Mouse (Mus musculus): ENCODE measurements around the gene Acadm. TPM values are rescaled to one million over a fixed set of nuclear protein-coding genes. Genes with fewer than 3 reads are reported as not detected.

The Acadm gene
- total and polyA plus RNA-seq, 2 experiments from 2014 or later: 42.1 to 71.9 TPM

DNA sequence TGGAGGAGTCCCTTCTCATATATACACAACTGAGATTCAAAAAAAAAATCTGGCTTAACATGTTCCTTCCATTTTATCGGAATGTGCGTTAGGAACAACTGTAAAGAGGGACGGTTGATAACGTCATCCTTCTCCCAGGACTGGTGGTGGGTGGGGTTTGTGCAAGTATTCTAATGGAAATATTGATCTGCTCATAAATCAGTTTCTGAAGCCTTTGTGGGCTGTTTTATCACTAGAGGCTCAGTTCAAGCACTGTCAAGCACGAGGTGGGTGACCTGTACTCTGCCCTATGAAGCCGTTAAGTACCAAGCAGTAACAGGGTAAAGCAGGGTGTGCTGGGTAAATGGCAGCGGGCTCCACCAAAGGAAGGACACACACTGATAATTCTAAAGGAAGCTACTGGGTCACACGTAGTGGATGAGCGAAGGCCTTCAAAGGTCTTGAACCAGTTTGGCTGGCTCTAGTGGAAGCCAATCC, 15.3 kb upstream of the Acadm start:
- Histone ChIP-seq H3K4me1 (ENCODE audit: insufficient read depth, low read length) (no peaks in the 10 kb centered on the region), H3K9me3 (ENCODE audit: low read length) (no peaks in the 10 kb centered on the region), H3K27ac (no peak overlapping the region), H3K36me3 (ENCODE audit: insufficient read depth, low read length) (no peaks in the 10 kb centered on the region), H3K9ac (replicated peaks; ENCODE audit: low read length) (no peak overlapping the region), H3K4me3 (ENCODE audit: low read length) (no peak overlapping the region), H3K27me3 (ENCODE audit: insufficient read depth, low read length) (no peaks in the 10 kb centered on the region), H3K4me2 (ENCODE audit: low read depth, low read length) (no peak overlapping the region)
- 79% methylated on average over 9 of the region's 9 CpGs for WGBS
- DNase-seq (ENCODE audit: low spot score) (no peak), ATAC-seq (peak; percentile 45; the same call in 1 of the 2 replicates)
- no peak for TF ChIP-seq CTCF (IDR thresholded peaks at IDR 0.05; ENCODE audit: low read depth)

DNA sequence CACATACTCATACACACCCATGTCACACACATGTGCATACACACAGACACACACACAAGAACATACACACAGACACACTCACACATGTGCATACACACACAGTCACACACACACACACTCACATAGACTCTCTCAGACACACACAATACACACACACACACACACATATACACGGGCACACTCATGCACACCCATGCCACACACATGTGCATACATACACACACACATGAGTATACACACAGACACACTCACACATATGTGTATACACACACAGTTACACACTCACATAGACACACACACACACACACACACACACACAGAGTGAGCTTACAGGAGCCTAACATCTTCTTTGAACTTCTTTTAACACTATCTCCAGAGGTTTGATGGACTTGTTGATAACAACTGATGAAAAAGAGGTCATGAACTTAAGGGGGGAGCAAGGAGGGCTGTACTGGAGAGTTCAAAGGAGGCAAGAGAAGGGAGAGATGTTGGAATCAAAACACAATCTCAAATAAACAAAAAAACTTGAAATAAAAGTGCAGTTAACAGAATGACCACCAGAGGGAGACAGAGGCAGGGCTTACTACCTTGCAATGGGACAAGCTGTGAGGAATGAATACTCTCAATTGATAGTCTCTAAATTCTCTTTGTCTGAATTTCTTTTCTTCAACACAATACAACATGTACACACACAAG, 14.8 kb upstream of the Acadm start:
- peak; percentile 73 for DNase-seq (ENCODE audit: low spot score)
- H3K27me3 ChIP-seq (ENCODE audit: insufficient read depth, low read length): no peaks in the 10 kb centered on the region
- WGBS: 100% methylated on average over 1 of the region's 1 CpGs

DNA sequence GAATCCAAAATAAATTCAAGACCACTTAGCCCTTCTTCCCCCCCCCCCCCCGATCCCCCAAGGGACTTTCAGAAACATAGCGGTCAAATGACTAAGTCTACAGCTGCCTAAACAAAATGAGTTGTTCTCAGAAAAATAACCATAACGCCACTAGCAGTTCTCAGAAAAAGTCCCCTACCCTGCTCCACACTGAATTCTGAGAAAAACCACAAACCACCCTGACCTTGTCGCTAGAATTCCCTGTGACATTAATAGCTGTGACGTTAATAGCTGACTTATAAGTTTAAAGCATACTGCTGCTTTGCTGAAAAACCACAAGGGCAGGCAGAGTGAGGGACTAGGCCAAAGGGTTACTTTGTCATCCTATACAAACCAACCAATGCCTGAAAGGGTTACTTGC, 13.5 kb upstream of the Acadm start:
- no peak for TF ChIP-seq CTCF (IDR thresholded peaks at IDR 0.05; ENCODE audit: low read depth)
- H3K4me1 ChIP-seq (ENCODE audit: insufficient read depth, low read length): no peaks in the 10 kb centered on the region
- H3K36me3 ChIP-seq (ENCODE audit: insufficient read depth, low read length): no peaks in the 10 kb centered on the region
- DNase-seq (ENCODE audit: low spot score): no peak
- no peak overlapping the region for H3K27ac ChIP-seq
- no peak overlapping the region for H3K4me3 ChIP-seq (ENCODE audit: low read length)
- 92% methylated on average over 5 of the region's 5 CpGs for WGBS
- no peak for ATAC-seq
- H3K9ac ChIP-seq (replicated peaks; ENCODE audit: low read length): no peak overlapping the region
- no peak overlapping the region for H3K4me2 ChIP-seq (ENCODE audit: low read depth, low read length)
- no peaks in the 10 kb centered on the region for H3K27me3 ChIP-seq (ENCODE audit: insufficient read depth, low read length)
- H3K9me3 ChIP-seq (ENCODE audit: low read length): no peaks in the 10 kb centered on the region

More for the DNA sequence above, 14.8 kb upstream of the Acadm start:
- Histone ChIP-seq H3K4me1 (ENCODE audit: insufficient read depth, low read length) (no peaks in the 10 kb centered on the region), H3K36me3 (ENCODE audit: insufficient read depth, low read length) (no peaks in the 10 kb centered on the region), H3K4me3 (ENCODE audit: low read length) (no peak overlapping the region), H3K27ac (no peak overlapping the region), H3K9ac (replicated peaks; ENCODE audit: low read length) (no peak overlapping the region), H3K9me3 (ENCODE audit: low read length) (no peaks in the 10 kb centered on the region), H3K4me2 (ENCODE audit: low read depth, low read length) (no peak overlapping the region)
- TF ChIP-seq CTCF (IDR thresholded peaks at IDR 0.05; ENCODE audit: low read depth): peak; percentile 94
- peak; percentile 55 for ATAC-seq

DNA sequence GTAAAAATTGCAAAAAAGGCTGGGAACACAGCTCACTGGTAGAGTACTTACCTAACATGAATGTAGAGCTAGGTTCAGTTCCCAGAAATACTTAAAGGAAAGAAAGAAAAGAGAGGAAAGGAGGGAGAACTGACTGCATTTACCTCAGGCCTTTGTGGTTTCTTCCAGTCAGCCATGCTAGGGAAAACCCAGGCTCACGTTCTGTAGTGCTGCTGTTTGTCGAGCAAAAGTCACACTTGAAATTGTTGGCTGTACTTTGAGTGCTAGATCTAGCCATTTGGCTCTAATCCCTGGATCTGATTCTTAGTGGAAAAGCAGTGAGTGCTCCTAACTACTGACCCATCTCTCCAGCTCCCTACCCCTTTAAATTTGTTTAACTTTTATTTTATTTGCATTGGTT, 3.7 kb upstream of the Acadm start:
- WGBS: 80% methylated on average over 2 of the region's 2 CpGs
- no peak overlapping the region for H3K4me2 ChIP-seq (ENCODE audit: low read depth, low read length)
- ATAC-seq: no peak

DNA sequence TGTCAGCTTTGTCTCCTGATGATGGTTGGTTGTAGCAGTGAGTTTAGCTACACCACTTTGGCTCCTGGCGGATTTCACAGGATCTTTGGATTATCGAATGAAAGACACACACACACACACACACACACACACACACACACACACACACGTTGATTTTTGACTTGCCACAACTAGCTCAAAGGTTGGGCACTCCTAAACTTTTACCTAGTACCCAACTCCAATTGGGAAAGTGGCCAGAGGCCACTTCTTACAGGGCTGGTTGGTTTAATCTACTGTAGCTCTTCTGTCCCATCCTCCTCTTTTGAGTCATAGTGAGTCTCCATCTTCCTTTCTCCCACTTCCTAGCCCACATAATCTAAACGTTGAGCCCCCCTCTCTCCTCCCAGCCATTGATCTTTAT, 2.8 kb upstream of the Acadm start:
- no peaks in the 10 kb centered on the region for H3K27me3 ChIP-seq (ENCODE audit: insufficient read depth, low read length)
- ATAC-seq: no peak
- no peak for DNase-seq (ENCODE audit: low spot score)
- peaks cover 9% of the 10 kb centered on the region; the same call in 1 of the 2 replicates for H3K4me1 ChIP-seq (ENCODE audit: insufficient read depth, low read length)
- H3K4me2 ChIP-seq (ENCODE audit: low read depth, low read length): no peak overlapping the region
- no peak overlapping the region for H3K27ac ChIP-seq
- no peak for TF ChIP-seq CTCF (IDR thresholded peaks at IDR 0.05; ENCODE audit: low read depth)
- H3K36me3 ChIP-seq (ENCODE audit: insufficient read depth, low read length): no peaks in the 10 kb centered on the region
- WGBS: 73% methylated on average over 4 of the region's 4 CpGs
- no peak overlapping the region for H3K4me3 ChIP-seq (ENCODE audit: low read length)
- H3K9me3 ChIP-seq (ENCODE audit: low read length): no peaks in the 10 kb centered on the region
- H3K9ac ChIP-seq (replicated peaks; ENCODE audit: low read length): no peak overlapping the region

More for the DNA sequence above, 3.7 kb upstream of the Acadm start:
- Histone ChIP-seq H3K27me3 (ENCODE audit: insufficient read depth, low read length) (no peaks in the 10 kb centered on the region), H3K4me3 (ENCODE audit: low read length) (no peak overlapping the region), H3K9me3 (ENCODE audit: low read length) (no peaks in the 10 kb centered on the region), H3K4me1 (ENCODE audit: insufficient read depth, low read length) (0 out of 2 replicates have a peak, but pooled peaks cover 5% of the 10 kb centered on the region), H3K9ac (replicated peaks; ENCODE audit: low read length) (no peak overlapping the region), H3K36me3 (ENCODE audit: insufficient read depth, low read length) (no peaks in the 10 kb centered on the region), H3K27ac (no peak overlapping the region)
- TF ChIP-seq CTCF (IDR thresholded peaks at IDR 0.05; ENCODE audit: low read depth): no peak
- no peak for DNase-seq (ENCODE audit: low spot score)

DNA sequence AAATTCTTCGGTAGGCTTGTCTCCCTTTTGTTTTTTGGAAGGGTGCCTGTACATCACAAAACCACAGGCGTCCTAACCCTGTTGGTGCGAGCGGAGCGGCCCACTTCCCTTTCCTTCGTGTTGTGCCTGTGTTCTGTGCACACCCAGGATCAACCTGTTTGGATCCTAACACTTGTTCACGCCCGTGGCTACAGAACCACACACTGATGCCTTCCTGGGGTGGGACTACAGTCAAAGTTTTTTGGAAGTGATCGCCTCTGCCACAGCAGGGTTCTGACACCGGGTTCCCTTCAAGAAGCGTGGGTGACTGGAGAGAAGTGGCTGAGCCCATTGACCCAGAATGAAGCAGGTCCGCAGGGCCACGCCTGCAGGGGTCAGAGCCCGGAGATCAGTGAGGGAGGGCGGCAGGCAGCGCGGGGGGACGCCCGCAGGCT, 514 bp downstream of the Acadm start:
- no peaks in the 10 kb centered on the region; the same call in 1 of the 2 replicates for H3K36me3 ChIP-seq (ENCODE audit: insufficient read depth, low read length)
- DNase-seq (ENCODE audit: low spot score) (no peak), ATAC-seq (peak; percentile 24)
- H3K9ac ChIP-seq (replicated peaks; ENCODE audit: low read length): peak overlapping the region; percentile 64
- H3K4me1 ChIP-seq (ENCODE audit: insufficient read depth, low read length): peaks cover 9% of the 10 kb centered on the region; the same call in 1 of the 2 replicates
- 0 out of 2 replicates have a peak, but pooled peaks have one; percentile 1 for TF ChIP-seq CTCF (IDR thresholded peaks at IDR 0.05; ENCODE audit: low read depth)
- WGBS: under 1% methylated on average over 19 of the region's 19 CpGs
- H3K4me2 ChIP-seq (ENCODE audit: low read depth, low read length): peak overlapping the region; percentile 67
- peak overlapping the region; percentile 87 for H3K4me3 ChIP-seq (ENCODE audit: low read length)
- H3K27ac ChIP-seq: peak overlapping the region; percentile 75
- no peaks in the 10 kb centered on the region for H3K9me3 ChIP-seq (ENCODE audit: low read length)
- no peaks in the 10 kb centered on the region for H3K27me3 ChIP-seq (ENCODE audit: insufficient read depth, low read length)
